Mouse (Mus musculus): ENCODE data around the gene Klk1b1.
"Not testable (repeated sequence)": the region's sequence is repeated elsewhere in the genome, so short reads cannot be mapped to it uniquely, and the experiment has no call there.

Gene Klk1b1

GRCm38 (mm10) chr7:44004847-44005246 is 38.3 kb downstream of the Klk1b1 start:
- no peak for DNase-seq (ENCODE audit: low spot score)

- DNase-seq (ENCODE audit: low spot score), result not testable (repeated sequence)
These were observed 45.3 kb downstream of the Klk1b1 start, which contains the start of gene Klk1b26 for GRCm38 (mm10) chr7:44011868-44012267. Klk1b26 (plus strand) TSS chr7:44012168.

- DNase-seq (ENCODE audit: low spot score), result not testable (repeated sequence)
These were observed 48.1 kb downstream of the Klk1b1 start for GRCm38 (mm10) chr7:44014666-44015065.

GRCm38 (mm10) chr7:44015071-44015470 is 48.5 kb downstream of the Klk1b1 start:
- no peak for DNase-seq (ENCODE audit: low spot score)
